Mouse (Mus musculus): ENCODE measurements around the gene Cmtm8. TPM values are rescaled to one million over a fixed set of nuclear protein-coding genes. Genes with fewer than 3 reads are reported as not detected.

The Cmtm8 gene
- polyA plus RNA-seq, 1 experiment, result 0.19 TPM

DNA sequence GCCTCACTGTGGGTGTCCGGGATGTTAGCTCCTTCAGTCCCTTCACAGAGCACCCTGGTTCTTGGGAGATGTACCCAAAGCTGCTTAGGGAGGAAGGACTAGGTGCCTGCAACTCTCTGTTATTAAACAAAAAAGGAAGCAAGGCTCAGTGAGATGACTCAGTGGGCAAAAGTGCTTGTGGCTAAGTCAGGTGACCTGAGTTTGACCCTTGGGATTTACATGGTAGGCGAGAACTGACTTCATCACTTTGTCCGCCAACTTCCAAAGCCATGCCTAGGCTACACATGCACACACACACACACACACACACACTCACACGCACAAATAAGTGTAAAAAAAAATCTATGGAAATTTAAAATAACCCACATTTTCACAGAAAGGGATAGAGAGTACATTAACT is 32.0 kb downstream of the Cmtm8 start:
- H3K27me3 ChIP-seq (ENCODE audit: control insufficient read depth), result no peaks in the 10 kb centered on the region

DNA sequence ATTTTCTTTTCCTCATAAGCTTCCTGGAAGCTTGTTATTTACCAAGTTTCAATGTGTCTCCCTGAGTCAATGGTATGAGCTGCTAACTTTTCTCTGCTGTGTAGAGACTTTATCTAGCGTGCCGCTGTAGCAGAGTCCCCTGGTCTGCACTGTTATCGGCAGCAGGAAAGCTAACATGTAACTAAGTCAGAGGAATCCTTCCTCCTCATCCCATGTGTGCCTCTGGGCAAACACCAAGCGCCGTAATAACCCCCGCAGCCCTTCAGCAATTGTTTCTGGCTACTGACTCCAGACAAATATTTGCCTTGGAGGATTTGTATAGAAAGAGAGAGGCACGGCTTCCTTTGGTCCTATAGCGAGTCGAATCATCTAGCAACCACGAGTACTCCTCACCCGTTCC is 33.1 kb downstream of the Cmtm8 start:
- H3K4me3 ChIP-seq (replicated peaks), result no peak overlapping the region
- no peaks in the 10 kb centered on the region for H3K27me3 ChIP-seq (ENCODE audit: control insufficient read depth)
- H3K4me1 ChIP-seq (ENCODE audit: control insufficient read depth), result no peaks in the 10 kb centered on the region; the same call in 1 of the 2 replicates
- no peak for TF ChIP-seq TAL1 (IDR thresholded peaks at IDR 0.05; ENCODE audit: low read length)
- H3K9me3 ChIP-seq (ENCODE audit: control insufficient read depth, low read length), result no peaks in the 10 kb centered on the region
- H3K36me3 ChIP-seq (ENCODE audit: control insufficient read depth), result no peaks in the 10 kb centered on the region

More for the DNA sequence above, 32.0 kb downstream of the Cmtm8 start:
- no peaks in the 10 kb centered on the region for H3K36me3 ChIP-seq (ENCODE audit: control insufficient read depth)
- H3K9me3 ChIP-seq (ENCODE audit: control insufficient read depth, low read length), result no peaks in the 10 kb centered on the region
- no peaks in the 10 kb centered on the region; the same call in 1 of the 2 replicates for H3K4me1 ChIP-seq (ENCODE audit: control insufficient read depth)
- H3K4me3 ChIP-seq (replicated peaks), result no peak overlapping the region
- TF ChIP-seq GATA1 (IDR thresholded peaks at IDR 0.05; ENCODE audit: low read length) (no peak), TAL1 (IDR thresholded peaks at IDR 0.05; ENCODE audit: low read length) (no peak)

DNA sequence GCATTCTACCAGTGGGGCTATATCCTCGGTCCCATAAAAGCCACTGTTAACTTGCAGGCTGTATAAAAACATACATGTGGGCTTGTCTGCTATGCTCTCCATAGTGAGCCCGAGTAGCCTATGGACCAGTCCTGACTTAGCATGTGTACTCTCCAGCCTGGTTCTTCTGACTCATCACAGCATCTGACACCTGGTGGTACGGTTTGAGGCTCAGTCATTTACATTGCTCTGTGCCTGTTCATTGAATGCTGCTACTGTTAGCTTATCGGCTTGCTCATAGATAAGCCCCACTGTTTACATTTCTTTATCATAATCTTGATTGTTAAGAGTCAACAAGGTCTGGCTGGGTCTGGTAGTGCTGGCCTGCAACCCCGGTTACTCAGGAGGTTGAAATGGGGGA is 35.3 kb downstream of the Cmtm8 start:
- no peaks in the 10 kb centered on the region; the same call in 1 of the 2 replicates for H3K4me1 ChIP-seq (ENCODE audit: control insufficient read depth)
- no peak overlapping the region for H3K4me3 ChIP-seq (replicated peaks)
- no peaks in the 10 kb centered on the region for H3K27me3 ChIP-seq (ENCODE audit: control insufficient read depth)
- H3K9me3 ChIP-seq (ENCODE audit: control insufficient read depth, low read length), result no peaks in the 10 kb centered on the region
- no peaks in the 10 kb centered on the region for H3K36me3 ChIP-seq (ENCODE audit: control insufficient read depth)
- no peak for TF ChIP-seq GATA1 (IDR thresholded peaks at IDR 0.05; ENCODE audit: low read length)

DNA sequence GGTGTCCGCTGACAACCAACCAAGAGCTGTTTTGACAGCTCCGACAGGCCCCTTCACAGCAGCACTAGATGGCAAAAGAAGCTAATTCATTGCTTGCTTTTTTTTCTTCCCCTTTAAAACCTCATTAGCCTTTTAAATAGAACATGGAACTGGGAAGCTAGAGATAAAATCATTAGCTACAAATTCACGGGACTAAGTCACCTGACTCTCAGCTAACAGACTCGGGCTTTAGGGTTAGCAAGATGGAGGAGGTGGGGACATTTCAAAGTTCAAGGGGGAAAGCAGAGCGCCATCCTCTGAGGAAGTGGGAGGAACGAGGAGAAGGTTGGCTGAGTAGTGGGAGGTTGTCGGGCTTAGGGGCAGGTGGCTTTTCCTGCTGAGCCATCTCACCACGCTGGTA is 36.7 kb downstream of the Cmtm8 start:
- no peaks in the 10 kb centered on the region; the same call in 1 of the 2 replicates for H3K4me1 ChIP-seq (ENCODE audit: control insufficient read depth)
- H3K36me3 ChIP-seq (ENCODE audit: control insufficient read depth), result no peaks in the 10 kb centered on the region
- no peaks in the 10 kb centered on the region for H3K9me3 ChIP-seq (ENCODE audit: control insufficient read depth, low read length)
- H3K4me3 ChIP-seq (replicated peaks), result no peak overlapping the region
- H3K27me3 ChIP-seq (ENCODE audit: control insufficient read depth), result no peaks in the 10 kb centered on the region
- TF ChIP-seq GATA1 (IDR thresholded peaks at IDR 0.05; ENCODE audit: low read length) (no peak), TAL1 (IDR thresholded peaks at IDR 0.05; ENCODE audit: low read length) (no peak)

DNA sequence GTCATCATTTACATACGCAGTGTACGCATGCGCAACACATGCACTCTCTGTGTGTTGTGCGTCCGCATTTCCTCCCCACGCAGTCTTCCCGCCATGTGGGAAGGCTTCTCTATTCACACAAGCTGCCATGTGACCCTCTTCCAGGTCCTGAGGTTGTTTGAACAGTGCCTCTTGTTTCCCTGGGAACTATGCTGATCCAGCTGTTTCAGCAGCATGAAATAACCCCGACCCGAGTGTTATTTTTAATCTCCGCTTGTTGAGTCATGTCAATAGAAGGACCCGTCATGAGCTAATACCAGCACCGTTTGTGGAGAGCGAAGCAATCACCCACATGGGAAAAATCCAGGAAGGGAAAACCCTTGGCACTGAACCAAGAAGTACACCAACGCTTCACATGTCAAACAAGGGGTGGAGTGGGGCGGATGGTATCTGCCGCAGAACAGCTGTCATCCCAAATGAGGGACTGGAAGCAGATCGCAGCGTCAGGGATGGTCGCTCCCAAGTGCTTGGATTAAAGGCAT is 38.7 kb downstream of the Cmtm8 start:
- no peaks in the 10 kb centered on the region for H3K9me3 ChIP-seq (ENCODE audit: control insufficient read depth, low read length)
- no peaks in the 10 kb centered on the region for H3K36me3 ChIP-seq (ENCODE audit: control insufficient read depth)
- no peaks in the 10 kb centered on the region for H3K27me3 ChIP-seq (ENCODE audit: control insufficient read depth)
- no peak for TF ChIP-seq GATA1 (IDR thresholded peaks at IDR 0.05; ENCODE audit: low read length)
- no peak for TF ChIP-seq TAL1 (IDR thresholded peaks at IDR 0.05; ENCODE audit: low read length)
- no peaks in the 10 kb centered on the region; the same call in 1 of the 2 replicates for H3K4me1 ChIP-seq (ENCODE audit: control insufficient read depth)
- H3K4me3 ChIP-seq (replicated peaks), result no peak overlapping the region

DNA sequence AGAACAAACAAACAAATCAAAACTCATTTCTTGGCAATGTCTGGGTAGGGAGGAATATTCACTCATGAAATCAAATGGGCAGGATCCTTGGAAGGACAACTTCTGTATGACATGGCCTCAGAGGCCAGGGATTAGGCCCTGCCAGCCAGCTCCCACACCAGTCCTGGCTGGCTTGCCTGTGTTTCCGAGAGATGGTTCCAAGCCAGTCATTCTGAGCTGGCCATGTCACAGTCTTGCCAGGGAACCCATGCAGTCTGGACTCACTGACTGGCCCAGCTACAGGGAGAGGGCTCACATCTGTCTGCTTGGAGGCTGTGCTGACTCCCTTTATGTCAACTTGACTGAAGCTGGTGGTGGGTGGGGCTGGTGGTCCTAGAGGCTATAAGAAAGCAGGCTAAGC is 41.8 kb downstream of the Cmtm8 start:
- TF ChIP-seq GATA1 (IDR thresholded peaks at IDR 0.05; ENCODE audit: low read length) (no peak), TAL1 (IDR thresholded peaks at IDR 0.05; ENCODE audit: low read length) (no peak)
- no peaks in the 10 kb centered on the region for H3K9me3 ChIP-seq (ENCODE audit: control insufficient read depth, low read length)
- no peaks in the 10 kb centered on the region for H3K27me3 ChIP-seq (ENCODE audit: control insufficient read depth)
- no peak overlapping the region for H3K4me3 ChIP-seq (replicated peaks)
- no peaks in the 10 kb centered on the region for H3K4me1 ChIP-seq (ENCODE audit: control insufficient read depth)
- no peaks in the 10 kb centered on the region for H3K36me3 ChIP-seq (ENCODE audit: control insufficient read depth)

DNA sequence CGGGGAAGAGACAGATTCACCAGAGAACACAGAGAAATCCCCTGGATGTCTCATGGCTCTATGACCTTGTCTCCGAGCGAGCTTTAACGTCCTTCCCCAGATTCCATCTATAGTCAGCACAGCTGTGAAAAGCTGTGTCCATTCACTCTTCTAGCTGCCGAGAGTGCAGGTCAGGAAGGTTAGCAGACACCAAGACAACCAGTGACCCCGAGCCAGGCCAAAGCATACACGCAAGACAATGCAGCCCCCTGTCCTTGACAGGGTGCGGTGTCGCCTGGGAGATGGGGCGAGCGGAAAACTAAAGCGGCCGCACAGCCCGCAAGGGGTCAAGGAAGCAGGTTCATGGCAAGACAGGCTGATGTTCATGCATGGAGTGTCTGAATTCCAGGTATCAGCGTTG is 42.7 kb downstream of the Cmtm8 start:
- TF ChIP-seq GATA1 (IDR thresholded peaks at IDR 0.05; ENCODE audit: low read length) (no peak), TAL1 (IDR thresholded peaks at IDR 0.05; ENCODE audit: low read length) (no peak)
- H3K4me3 ChIP-seq (replicated peaks), result no peak overlapping the region
- no peaks in the 10 kb centered on the region for H3K27me3 ChIP-seq (ENCODE audit: control insufficient read depth)
- H3K9me3 ChIP-seq (ENCODE audit: control insufficient read depth, low read length), result no peaks in the 10 kb centered on the region
- H3K36me3 ChIP-seq (ENCODE audit: control insufficient read depth), result no peaks in the 10 kb centered on the region
- no peaks in the 10 kb centered on the region for H3K4me1 ChIP-seq (ENCODE audit: control insufficient read depth)

DNA sequence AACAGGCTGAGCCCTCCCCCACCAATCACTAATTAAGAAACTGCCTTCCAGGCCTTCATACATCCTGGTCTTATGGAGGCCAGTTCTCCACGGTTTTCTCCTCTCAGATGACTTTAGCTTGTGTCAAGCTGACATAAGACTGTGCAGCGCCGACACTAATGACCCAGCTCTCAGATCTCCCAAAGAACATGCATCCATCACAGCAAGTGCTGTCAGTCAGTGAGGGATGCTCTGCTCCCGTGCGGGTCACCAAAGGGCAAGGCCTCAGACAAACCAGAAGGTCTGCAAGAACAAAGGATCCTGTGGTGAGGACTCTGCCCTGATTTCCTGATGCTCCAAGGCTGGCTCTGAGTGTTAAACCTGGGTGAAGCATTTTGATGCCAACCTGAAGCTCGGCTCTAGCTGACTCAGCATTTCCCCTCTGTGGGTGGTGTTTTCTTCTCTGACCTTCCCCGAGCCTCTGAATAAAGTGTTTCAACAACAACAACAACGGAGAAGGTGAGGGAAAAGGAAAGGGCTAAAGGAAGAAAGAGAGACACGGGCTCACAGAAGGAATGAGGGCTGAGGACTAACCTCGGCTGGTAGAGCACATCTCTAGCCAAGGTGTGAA is 44.4 kb downstream of the Cmtm8 start:
- TF ChIP-seq GATA1 (IDR thresholded peaks at IDR 0.05; ENCODE audit: low read length) (no peak), TAL1 (IDR thresholded peaks at IDR 0.05; ENCODE audit: low read length) (no peak)
- H3K36me3 ChIP-seq (ENCODE audit: control insufficient read depth), result no peaks in the 10 kb centered on the region; the same call in 1 of the 2 replicates
- H3K27me3 ChIP-seq (ENCODE audit: control insufficient read depth), result no peaks in the 10 kb centered on the region
- no peak overlapping the region for H3K4me3 ChIP-seq (replicated peaks)
- no peaks in the 10 kb centered on the region for H3K9me3 ChIP-seq (ENCODE audit: control insufficient read depth, low read length)
- H3K4me1 ChIP-seq (ENCODE audit: control insufficient read depth), result no peaks in the 10 kb centered on the region

DNA sequence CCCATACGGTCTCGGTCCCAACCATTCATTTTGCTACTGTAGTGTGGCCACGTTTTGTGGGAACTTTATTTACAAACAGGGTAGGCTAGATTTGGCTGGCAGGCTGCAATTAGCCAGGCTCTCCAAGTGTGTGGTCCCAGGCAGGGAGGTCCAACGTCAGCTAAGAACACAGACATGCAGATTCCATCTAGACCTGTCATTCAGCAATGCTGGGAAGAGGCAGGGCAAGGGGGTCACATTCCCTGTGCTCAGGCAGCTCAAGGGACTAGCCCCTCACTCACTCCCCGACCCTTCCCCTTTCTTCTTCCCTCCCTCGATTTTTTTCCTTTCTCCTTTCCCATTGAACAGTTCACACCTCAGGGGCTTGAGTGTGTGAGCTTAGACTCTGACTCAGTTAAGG is 45.1 kb downstream of the Cmtm8 start:
- no peaks in the 10 kb centered on the region for H3K9me3 ChIP-seq (ENCODE audit: control insufficient read depth, low read length)
- H3K27me3 ChIP-seq (ENCODE audit: control insufficient read depth), result no peaks in the 10 kb centered on the region
- no peak overlapping the region for H3K4me3 ChIP-seq (replicated peaks)
- TF ChIP-seq TAL1 (IDR thresholded peaks at IDR 0.05; ENCODE audit: low read length) (no peak), GATA1 (IDR thresholded peaks at IDR 0.05; ENCODE audit: low read length) (no peak)
- no peaks in the 10 kb centered on the region for H3K4me1 ChIP-seq (ENCODE audit: control insufficient read depth)
- no peaks in the 10 kb centered on the region; the same call in 1 of the 2 replicates for H3K36me3 ChIP-seq (ENCODE audit: control insufficient read depth)

All from erythroblast, embryonic 14.5 days (primary cell).